Comparison of ENCODE assay signal across 14 mouse cellular contexts in the genomic region with DNA sequence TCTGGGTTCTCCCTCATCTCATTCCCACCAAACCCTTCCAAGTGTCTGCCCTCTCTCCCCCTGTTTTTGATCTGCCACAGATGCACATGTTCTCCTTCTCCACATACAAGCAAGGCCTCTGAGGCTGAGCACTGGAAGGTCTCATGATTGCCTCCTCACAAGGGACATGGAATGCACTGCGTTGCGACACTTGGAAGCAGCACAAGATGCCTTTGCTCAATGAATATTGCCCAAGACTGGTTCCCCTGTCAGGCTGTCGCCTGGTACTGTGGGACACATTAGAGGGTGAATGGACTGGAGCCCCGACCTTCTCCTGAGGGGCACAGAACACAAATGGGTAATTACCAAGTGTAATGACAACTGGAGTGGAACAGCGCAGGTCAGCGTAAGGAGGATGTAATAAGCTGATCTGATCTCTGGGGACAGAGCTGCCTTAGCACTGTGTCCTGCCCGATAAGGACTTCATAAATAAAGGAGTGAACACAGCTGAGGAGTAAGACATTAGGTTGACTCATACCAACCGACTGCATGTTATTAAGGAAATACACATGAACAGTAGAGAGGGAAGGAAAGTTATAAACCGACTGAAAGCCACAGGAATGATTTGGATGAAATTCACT.
A peak's percentile ranks its signal among the peaks of the same experiment; 100 is the strongest.
DNase-seq lines count a peak whose midpoint lies in the region; ATAC-seq and TF ChIP-seq lines count a peak whose summit lies in the region.
"Had no signal": no experiment of that assay in that cellular context is flagged by ENCODE, and none has a peak within 500 bp of the region (broad histone marks: within the 10 kb centered on the region; RNA-seq: fewer than 3 reads in every experiment).

No protein-coding gene starts in this region.

- peak; percentile 68 for DNase-seq in adrenal gland, postnatal 14 days
- no peak for DNase-seq in adrenal gland, adult 8-10 months
- peak; percentile 55 for DNase-seq in gonadal fat pad, adult 2 months (ENCODE audit: low read depth)
- no peak for DNase-seq in left cerebral cortex, postnatal 4 days
- no peak for DNase-seq in spleen, adult 12 weeks (ENCODE audit: low spot score)
- DNase-seq: cerebellum, adult 11 months; kidney, adult 9 months; layer of hippocampus, adult 9-11 months; liver, postnatal 0 days had no signal

- intact Hi-C loops in left cerebral cortex, postnatal 4 days (cut with DNase I): no loop called here

- no peaks in the 10 kb centered on the region for H3K36me3 ChIP-seq in intestine, postnatal 0 days (ENCODE audit: control insufficient read depth, insufficient read depth)
- no peaks in the 10 kb centered on the region for H3K36me3 ChIP-seq in intestine, embryonic 15.5 days
- H3K36me3 ChIP-seq: limb, embryonic 12.5 days had no signal

- TF ChIP-seq CTCF in intestine, postnatal 0 days (IDR thresholded peaks at IDR 0.05; ENCODE audit: low read depth): no peak

- no peaks in the 10 kb centered on the region for H3K9me3 ChIP-seq in intestine, postnatal 0 days (ENCODE audit: control insufficient read depth)
- no peaks in the 10 kb centered on the region for H3K9me3 ChIP-seq in intestine, embryonic 15.5 days

- H3K4me2 ChIP-seq in intestine, postnatal 0 days (replicated peaks; ENCODE audit: low read depth): no peak overlapping the region
- no peak overlapping the region for H3K4me2 ChIP-seq in intestine, embryonic 15.5 days (replicated peaks)
- H3K4me2 ChIP-seq: limb, embryonic 12.5 days had no signal

- H3K9ac ChIP-seq in intestine, postnatal 0 days (ENCODE audit: low read depth, low read length): no peak overlapping the region
- no peak overlapping the region for H3K9ac ChIP-seq in intestine, embryonic 15.5 days
- H3K9ac ChIP-seq: limb, embryonic 12.5 days; liver, postnatal 0 days had no signal

- ATAC-seq in intestine, postnatal 0 days: peak; percentile 36; the same call in 1 of the 2 replicates
- ATAC-seq in intestine, embryonic 15.5 days: no peak
- ATAC-seq in megakaryocyte, adult 5-6 weeks (ENCODE audit: poor library complexity, severe bottlenecking): peak; percentile 69
- ATAC-seq: liver, postnatal 0 days had no signal

- H3K27me3 ChIP-seq in intestine, postnatal 0 days (replicated peaks; ENCODE audit: control insufficient read depth, insufficient read depth, low read length): no peaks in the 10 kb centered on the region
- no peaks in the 10 kb centered on the region for H3K27me3 ChIP-seq in intestine, embryonic 15.5 days (replicated peaks)
- H3K27me3 ChIP-seq: limb, embryonic 12.5 days had no signal

- H3K4me1 ChIP-seq in intestine, postnatal 0 days (replicated peaks; ENCODE audit: control insufficient read depth, insufficient read depth, low read length): no peaks in the 10 kb centered on the region
- H3K4me1 ChIP-seq in intestine, embryonic 15.5 days (replicated peaks): no peaks in the 10 kb centered on the region

- H3K4me3 ChIP-seq in intestine, postnatal 0 days (ENCODE audit: low read depth, low read length): no peak overlapping the region
- no peak overlapping the region for H3K4me3 ChIP-seq in intestine, embryonic 15.5 days (replicated peaks)
- H3K4me3 ChIP-seq: erythroblast, embryonic 14.5 days; limb, embryonic 12.5 days had no signal

- H3K27ac ChIP-seq in intestine, postnatal 0 days (ENCODE audit: low read depth, low read length): no peak overlapping the region
- no peak overlapping the region for H3K27ac ChIP-seq in intestine, embryonic 15.5 days
- H3K27ac ChIP-seq: limb, embryonic 12.5 days had no signal

- WGBS in intestine, postnatal 0 days: 64% methylated on average over 9 of the region's 9 CpGs
- 81% methylated on average over 9 of the region's 9 CpGs for WGBS in intestine, embryonic 15.5 days

Comparison
In these comparisons a context has a peak if more than half of its experiments do, and no peak if none do; other contexts are left out.
1. DNase-seq: peak in adrenal gland, postnatal 14 days (single experiment) and gonadal fat pad, adult 2 months (single experiment); none in adrenal gland, adult 8-10 months (single experiment), left cerebral cortex, postnatal 4 days (single experiment) and spleen, adult 12 weeks (single experiment).